In genomic region chr13:90798381-90798780, GRCm38 (mm10) we compare ENCODE assay signal across 23 mouse cellular contexts.
A peak's percentile ranks its signal among the peaks of the same experiment; 100 is the strongest.
DNase-seq lines count a peak whose midpoint lies in the region; ATAC-seq and TF ChIP-seq lines count a peak whose summit lies in the region.
"Had no signal": no experiment of that assay in that cellular context is flagged by ENCODE, and none has a peak within 500 bp of the region (broad histone marks: within the 10 kb centered on the region; RNA-seq: fewer than 3 reads in every experiment).

No protein-coding gene starts in this region.

- peak; percentile 15 for DNase-seq in hindbrain, postnatal 0 days (ENCODE audit: low spot score)
- DNase-seq in lung, embryonic 14.5 days = peak; percentile 69
- DNase-seq in lung, postnatal 4 days = no peak
- peak; percentile 11 for DNase-seq in NIH3T3 (ENCODE audit: low read depth)
- DNase-seq in layer of hippocampus, postnatal 36 days = no peak
- DNase-seq: B cell, adult 2 months; cerebellum, adult 18-20 months; cerebellum, postnatal 14 days; gastrocnemius, postnatal 10 days; heart, adult 18-20 months; heart, postnatal 10 days; heart, postnatal 4 days; kidney, adult 18-20 months had no signal

- H3K36me3 ChIP-seq in hindbrain, postnatal 0 days (ENCODE audit: insufficient read depth, low read length) = no peaks in the 10 kb centered on the region
- H3K36me3 ChIP-seq in hindbrain, embryonic 12.5 days = no peaks in the 10 kb centered on the region
- no peaks in the 10 kb centered on the region for H3K36me3 ChIP-seq in lung, embryonic 14.5 days (ENCODE audit: insufficient read depth)
- H3K36me3 ChIP-seq in myocyte (ENCODE audit: control insufficient read depth, insufficient read depth) = no peaks in the 10 kb centered on the region
- H3K36me3 ChIP-seq: embryonic facial prominence, embryonic 12.5 days; forebrain, embryonic 12.5 days; G1E; heart, embryonic 10.5 days; hindbrain, embryonic 13.5 days had no signal

- H3K27ac ChIP-seq in hindbrain, postnatal 0 days = no peak overlapping the region
- H3K27ac ChIP-seq in hindbrain, embryonic 12.5 days = no peak overlapping the region
- H3K27ac ChIP-seq in lung, embryonic 14.5 days (ENCODE audit: low read depth) = no peak overlapping the region
- H3K27ac ChIP-seq: embryonic facial prominence, embryonic 12.5 days; forebrain, embryonic 12.5 days; hindbrain, embryonic 13.5 days had no signal

- H3K4me2 ChIP-seq in hindbrain, postnatal 0 days (ENCODE audit: low read depth, low read length) = no peak overlapping the region
- H3K4me2 ChIP-seq in hindbrain, embryonic 12.5 days (replicated peaks) = no peak overlapping the region
- H3K4me2 ChIP-seq in lung, embryonic 14.5 days = no peak overlapping the region
- H3K4me2 ChIP-seq in myocyte (ENCODE audit: low read depth) = peak overlapping the region; percentile 52
- H3K4me2 ChIP-seq: embryonic facial prominence, embryonic 12.5 days; forebrain, embryonic 12.5 days; hindbrain, embryonic 13.5 days had no signal

- H3K9ac ChIP-seq in hindbrain, postnatal 0 days (replicated peaks; ENCODE audit: low read length) = no peak overlapping the region
- no peak overlapping the region for H3K9ac ChIP-seq in hindbrain, embryonic 12.5 days
- H3K9ac ChIP-seq in lung, embryonic 14.5 days = no peak overlapping the region
- H3K9ac ChIP-seq: embryonic facial prominence, embryonic 12.5 days; forebrain, embryonic 12.5 days; hindbrain, embryonic 13.5 days had no signal

- 75% methylated on average over 2 of the region's 2 CpGs for WGBS in hindbrain, postnatal 0 days
- 60% methylated on average over 2 of the region's 2 CpGs for WGBS in hindbrain, embryonic 12.5 days
- WGBS in lung, embryonic 14.5 days = 31% methylated on average over 2 of the region's 2 CpGs

- no peak for TF ChIP-seq POLR2A in myocyte (IDR thresholded peaks at IDR 0.05; ENCODE audit: insufficient read length, low read depth)

- no peaks in the 10 kb centered on the region for H3K79me2 ChIP-seq in myocyte (ENCODE audit: control insufficient read depth, insufficient read depth)

- no peaks in the 10 kb centered on the region for H3K9me3 ChIP-seq in hindbrain, postnatal 0 days (ENCODE audit: low read length)
- H3K9me3 ChIP-seq in hindbrain, embryonic 12.5 days (replicated peaks) = no peaks in the 10 kb centered on the region
- no peaks in the 10 kb centered on the region for H3K9me3 ChIP-seq in lung, embryonic 14.5 days (ENCODE audit: low read depth, low read length)
- H3K9me3 ChIP-seq: embryonic facial prominence, embryonic 12.5 days; forebrain, embryonic 12.5 days; G1E; heart, embryonic 10.5 days; hindbrain, embryonic 13.5 days had no signal

- H3K27me3 ChIP-seq in hindbrain, postnatal 0 days (ENCODE audit: insufficient read depth, low read length) = no peaks in the 10 kb centered on the region
- H3K27me3 ChIP-seq in hindbrain, embryonic 12.5 days = no peaks in the 10 kb centered on the region
- no peaks in the 10 kb centered on the region for H3K27me3 ChIP-seq in lung, embryonic 14.5 days (ENCODE audit: insufficient read depth, low read length)
- no peaks in the 10 kb centered on the region for H3K27me3 ChIP-seq in myocyte (ENCODE audit: control insufficient read depth, insufficient read depth, insufficient read length)
- H3K27me3 ChIP-seq: embryonic facial prominence, embryonic 12.5 days; forebrain, embryonic 12.5 days; hindbrain, embryonic 13.5 days; Patski had no signal

- H3ac ChIP-seq in myocyte (ENCODE audit: control insufficient read depth, insufficient read length) = no peak overlapping the region

- no peak overlapping the region for H3K4me3 ChIP-seq in hindbrain, postnatal 0 days (ENCODE audit: low read length)
- no peak overlapping the region for H3K4me3 ChIP-seq in hindbrain, embryonic 12.5 days
- no peak overlapping the region for H3K4me3 ChIP-seq in lung, embryonic 14.5 days (ENCODE audit: low read depth, low read length)
- H3K4me3 ChIP-seq in myocyte = no peak overlapping the region
- H3K4me3 ChIP-seq: embryonic facial prominence, embryonic 12.5 days; forebrain, embryonic 12.5 days; heart, embryonic 10.5 days; hindbrain, embryonic 13.5 days had no signal

- no peaks in the 10 kb centered on the region for H3K4me1 ChIP-seq in hindbrain, postnatal 0 days (ENCODE audit: insufficient read depth, low read length)
- H3K4me1 ChIP-seq in hindbrain, embryonic 12.5 days = no peaks in the 10 kb centered on the region
- peaks cover 11% of the 10 kb centered on the region; the same call in 1 of the 2 replicates for H3K4me1 ChIP-seq in lung, embryonic 14.5 days (ENCODE audit: insufficient read depth)
- H3K4me1 ChIP-seq: forebrain, embryonic 12.5 days had no signal

- no peak for ATAC-seq in hindbrain, postnatal 0 days
- no peak for ATAC-seq in hindbrain, embryonic 12.5 days (ENCODE audit: low FRiP score)
- ATAC-seq in lung, embryonic 14.5 days (ENCODE audit: insufficient read depth) = no peak
- ATAC-seq: CD4-positive, CD25-positive, alpha-beta regulatory T cell, adult 4 months; forebrain, embryonic 16.5 days had no signal

- no peak for TF ChIP-seq CTCF in hindbrain, postnatal 0 days (IDR thresholded peaks at IDR 0.05; ENCODE audit: low read depth)
- no peak for TF ChIP-seq CTCF in lung, embryonic 14.5 days (IDR thresholded peaks at IDR 0.05; ENCODE audit: low read depth)

TF ChIP-seq in myocyte, 11 proteins besides CTCF, POLR2A, EP300 and RAD21:
- no peak for TF ChIP-seq MYOD1 (IDR thresholded peaks at IDR 0.05; ENCODE audit: control insufficient read depth in 1 of 3, insufficient read length in 2 of 3, low read depth in 2 of 3)
- no peak for TF ChIP-seq USF1 (IDR thresholded peaks at IDR 0.05; ENCODE audit: low read depth)
- no peak for TF ChIP-seq TCF12 (IDR thresholded peaks at IDR 0.05; ENCODE audit: insufficient read depth, poor library complexity, severe bottlenecking)
- no peak for TF ChIP-seq MAX (IDR thresholded peaks at IDR 0.05; ENCODE audit: low read depth)
- no peak for TF ChIP-seq SRF (IDR thresholded peaks at IDR 0.05; ENCODE audit: control insufficient read depth, insufficient read length, low read depth)
- TF ChIP-seq E2F4 (IDR thresholded peaks at IDR 0.05; ENCODE audit: insufficient read depth) = no peak
- no peak for TF ChIP-seq POLR2AphosphoS2 (IDR thresholded peaks at IDR 0.05; ENCODE audit: insufficient read length, low read depth)
- no peak for TF ChIP-seq REST (IDR thresholded peaks at IDR 0.05; ENCODE audit: insufficient read depth, insufficient read length)
- no peak for TF ChIP-seq TCF3 (IDR thresholded peaks at IDR 0.05; ENCODE audit: insufficient read length, low read depth)
- no peak for TF ChIP-seq MYOG (IDR thresholded peaks at IDR 0.05; ENCODE audit: control insufficient read depth in 1 of 3, insufficient read depth in 1 of 3, insufficient read length in 2 of 3, low read depth in 2 of 3)
- TF ChIP-seq CEBPB (IDR thresholded peaks at IDR 0.05; ENCODE audit: insufficient read depth, poor library complexity, severe bottlenecking) = no peak

Comparison
In these comparisons a context has a peak if more than half of its experiments do, and no peak if none do; other contexts are left out.
1. DNase-seq: peak in hindbrain, postnatal 0 days (single experiment), lung, embryonic 14.5 days (single experiment) and NIH3T3 (single experiment); none in lung, postnatal 4 days (0 of 2) and layer of hippocampus, postnatal 36 days (0 of 2).